Mouse (Mus musculus) stomach, embryonic 14.5 days (tissue): ENCODE data around the gene Olfr273. TPM values are rescaled to one million over a fixed set of nuclear protein-coding genes. Genes with fewer than 3 reads are reported as not detected.
"Not testable (repeated sequence)": the region's sequence is repeated elsewhere in the genome, so short reads cannot be mapped to it uniquely, and the experiment has no call there.

ENCODE experiments used
- ATAC-seq: fragments of 200-750 bp; cut with Nextera tagmentation; 2 replicates; pipeline ENCODE4 v1.8.0; 2017; ENCODE audit warnings: low read depth, moderate TSS enrichment; ENCODE audit not compliant: insufficient number of reproducible peaks, insufficient read depth, low FRiP score
- H3K27ac ChIP-seq: fragments of 300-500 bp; sonication (generic); 2 replicates; pipeline ENCODE4 v1.5.1; 2014; ENCODE audit warnings: mild to moderate bottlenecking, low read length, moderate library complexity, mixed read lengths
- H3K27me3 ChIP-seq: fragments of 300-500 bp; sonication (generic); 2 replicates; pipeline ENCODE4 v1.6.1; 2014; ENCODE audit warnings: low read length, control low read depth, mixed read lengths; ENCODE audit not compliant: control insufficient read depth, insufficient read depth
- H3K36me3 ChIP-seq: fragments of 300-500 bp; sonication (generic); 2 replicates; pipeline ENCODE4 v1.6.1; 2014; ENCODE audit warnings: mild to moderate bottlenecking, control low read depth, low read length, moderate library complexity, mixed read lengths; ENCODE audit not compliant: control insufficient read depth, insufficient read depth
- H3K4me1 ChIP-seq: fragments of 300-500 bp; sonication (generic); 2 replicates; pipeline ENCODE4 v1.6.1; 2014; ENCODE audit warnings: low read length, control low read depth, mixed read lengths; ENCODE audit not compliant: control insufficient read depth, insufficient read depth
- H3K4me2 ChIP-seq: fragments of 300-500 bp; sonication (generic); replicated peaks from 2 replicates; pipeline ENCODE4 v1.6.1; 2014; ENCODE audit warnings: low read depth, low read length, control low read depth
- H3K4me3 ChIP-seq: fragments of 300-500 bp; sonication (generic); 2 replicates; pipeline ENCODE4 v1.5.1; 2014; ENCODE audit warnings: low read depth, low read length, control low read depth
- H3K9ac ChIP-seq: fragments of 300-500 bp; sonication (generic); replicated peaks from 2 replicates; pipeline ENCODE4 v1.6.1; 2014; ENCODE audit warnings: low read depth, mild to moderate bottlenecking, control low read depth, low read length, moderate library complexity, mixed read lengths
- H3K9me3 ChIP-seq: fragments of 300-500 bp; sonication (generic); 2 replicates; pipeline ENCODE4 v1.6.1; 2016; ENCODE audit warnings: low read depth, low read length, control low read depth; ENCODE audit not compliant: control insufficient read depth
- WGBS: fragments of 180-500 bp; shearing (Covaris S2); extraction: QIAGEN DNeasy Blood & Tissue Kit; methylation state at CpG from one replicate; pipeline ENCODE4 v1.1.7; 2014; 5-methylcytosine and 5-hydroxymethylcytosine counted together
- polyA plus RNA-seq: library from polyadenylated mRNA; unstranded; fragments of >200 nt; fragmentation: Nextera tagmentation; extraction: Ambion mirVana; gene quantifications from 2 replicates; pipeline ENCODE4 v1.2.1, GENCODE M21; 2014

Gene Olfr273
- polyA plus RNA-seq: not detected in 2 replicates

GRCm38 (mm10) chr4:52859136-52859535, at the start of gene Olfr273:
Gene Olfr273, minus strand, starts transcription at chr4:52859236.
- H3K4me3 ChIP-seq: no peak within 1 kb of the TSS
- H3K27me3 ChIP-seq: no peaks in the 10 kb centered on the region
- no peak within 1 kb of the TSS for H3K9ac ChIP-seq
- 50% methylated on average over 1 of the region's 1 CpGs for WGBS
- no peaks in the 10 kb centered on the region for H3K4me1 ChIP-seq
- no peaks in the 10 kb centered on the region for H3K9me3 ChIP-seq
- no peak within 1 kb of the TSS for H3K4me2 ChIP-seq
- H3K27ac ChIP-seq: no peak within 1 kb of the TSS
- no peaks in the 10 kb centered on the region for H3K36me3 ChIP-seq
- ATAC-seq: no peak

GRCm38 (mm10) chr4:52864156-52864555, 5.1 kb upstream of the Olfr273 start:
- H3K4me2 ChIP-seq: no peak overlapping the region
- no peaks in the 10 kb centered on the region for H3K27me3 ChIP-seq
- H3K27ac ChIP-seq: no peak overlapping the region
- no peak overlapping the region for H3K4me3 ChIP-seq
- H3K4me1 ChIP-seq: no peaks in the 10 kb centered on the region
- 88% methylated on average over 9 of the region's 9 CpGs for WGBS
- no peak for ATAC-seq
- no peak overlapping the region for H3K9ac ChIP-seq
- H3K36me3 ChIP-seq: no peaks in the 10 kb centered on the region
- no peaks in the 10 kb centered on the region for H3K9me3 ChIP-seq

- no peak for ATAC-seq
- Histone ChIP-seq H3K9ac (no peak overlapping the region), H3K4me3 (no peak overlapping the region), H3K36me3 (no peaks in the 10 kb centered on the region), H3K4me2 (no peak overlapping the region), H3K27me3 (no peaks in the 10 kb centered on the region), H3K4me1 (no peaks in the 10 kb centered on the region), H3K27ac (no peak overlapping the region), H3K9me3 (no peaks in the 10 kb centered on the region)
- WGBS: 77% methylated on average over 5 of the region's 5 CpGs
Observed at GRCm38 (mm10) chr4:52849672-52850071, 9.4 kb downstream of the Olfr273 start.

GRCm38 (mm10) chr4:52849039-52849635, 9.9 kb downstream of the Olfr273 start:
- Histone ChIP-seq H3K4me1 (no peaks in the 10 kb centered on the region), H3K9me3 (no peaks in the 10 kb centered on the region), H3K4me2 (no peak overlapping the region), H3K27me3 (no peaks in the 10 kb centered on the region), H3K36me3 (no peaks in the 10 kb centered on the region), H3K27ac (no peak overlapping the region), H3K9ac (no peak overlapping the region), H3K4me3 (no peak overlapping the region)
- WGBS: 60% methylated on average over 4 of the region's 4 CpGs
- ATAC-seq: no peak

- 33% methylated on average over 1 of the region's 1 CpGs for WGBS
- H3K9ac ChIP-seq, H3K4me2 ChIP-seq, H3K27ac ChIP-seq, H3K4me1 ChIP-seq, H3K4me3 ChIP-seq, ATAC-seq, H3K27me3 ChIP-seq, H3K9me3 ChIP-seq, H3K36me3 ChIP-seq: not testable (repeated sequence)
Observed at GRCm38 (mm10) chr4:52845411-52845810, 13.6 kb downstream of the Olfr273 start.

GRCm38 (mm10) chr4:52821375-52821774, 37.7 kb downstream of the Olfr273 start:
- WGBS: 96% methylated on average over 11 of the region's 11 CpGs
- Histone ChIP-seq H3K9me3 (no peaks in the 10 kb centered on the region), H3K4me3 (no peak overlapping the region), H3K9ac (no peak overlapping the region), H3K27me3 (no peaks in the 10 kb centered on the region), H3K36me3 (no peaks in the 10 kb centered on the region), H3K4me1 (no peaks in the 10 kb centered on the region), H3K27ac (no peak overlapping the region), H3K4me2 (no peak overlapping the region)
- no peak for ATAC-seq

- no peak for ATAC-seq
- H3K9ac ChIP-seq: no peak within 1 kb of the TSS
- no peaks in the 10 kb centered on the region for H3K9me3 ChIP-seq
- 86% methylated on average over 2 of the region's 2 CpGs for WGBS
- H3K27ac ChIP-seq: no peak within 1 kb of the TSS
- no peak within 1 kb of the TSS for H3K4me2 ChIP-seq
- no peaks in the 10 kb centered on the region for H3K27me3 ChIP-seq
- H3K4me3 ChIP-seq: no peak within 1 kb of the TSS
- H3K36me3 ChIP-seq: no peaks in the 10 kb centered on the region
- no peaks in the 10 kb centered on the region for H3K4me1 ChIP-seq
Observed at GRCm38 (mm10) chr4:52814304-52814703, 44.7 kb downstream of the Olfr273 start, which contains the start of gene Olfr275. Gene Olfr275, plus strand, starts transcription at chr4:52814604.

GRCm38 (mm10) chr4:52811871-52812270, 47.2 kb downstream of the Olfr273 start:
- H3K4me3 ChIP-seq: no peak overlapping the region
- no peaks in the 10 kb centered on the region for H3K4me1 ChIP-seq
- H3K36me3 ChIP-seq: no peaks in the 10 kb centered on the region
- H3K9me3 ChIP-seq: no peaks in the 10 kb centered on the region
- no peak for ATAC-seq
- no peak overlapping the region for H3K9ac ChIP-seq
- H3K27me3 ChIP-seq: no peaks in the 10 kb centered on the region
- no peak overlapping the region for H3K27ac ChIP-seq
- H3K4me2 ChIP-seq: no peak overlapping the region
- WGBS: 32% methylated on average over 2 of the region's 2 CpGs
